Mouse (Mus musculus) kidney, adult 8-10 months (tissue): ENCODE data around the gene Ier3.

Experiments
- DNase-seq, 2 experiments: peaks; one replicate each; pipeline ENCODE4 v3.0.0; 2022

Gene Ier3

DNA sequence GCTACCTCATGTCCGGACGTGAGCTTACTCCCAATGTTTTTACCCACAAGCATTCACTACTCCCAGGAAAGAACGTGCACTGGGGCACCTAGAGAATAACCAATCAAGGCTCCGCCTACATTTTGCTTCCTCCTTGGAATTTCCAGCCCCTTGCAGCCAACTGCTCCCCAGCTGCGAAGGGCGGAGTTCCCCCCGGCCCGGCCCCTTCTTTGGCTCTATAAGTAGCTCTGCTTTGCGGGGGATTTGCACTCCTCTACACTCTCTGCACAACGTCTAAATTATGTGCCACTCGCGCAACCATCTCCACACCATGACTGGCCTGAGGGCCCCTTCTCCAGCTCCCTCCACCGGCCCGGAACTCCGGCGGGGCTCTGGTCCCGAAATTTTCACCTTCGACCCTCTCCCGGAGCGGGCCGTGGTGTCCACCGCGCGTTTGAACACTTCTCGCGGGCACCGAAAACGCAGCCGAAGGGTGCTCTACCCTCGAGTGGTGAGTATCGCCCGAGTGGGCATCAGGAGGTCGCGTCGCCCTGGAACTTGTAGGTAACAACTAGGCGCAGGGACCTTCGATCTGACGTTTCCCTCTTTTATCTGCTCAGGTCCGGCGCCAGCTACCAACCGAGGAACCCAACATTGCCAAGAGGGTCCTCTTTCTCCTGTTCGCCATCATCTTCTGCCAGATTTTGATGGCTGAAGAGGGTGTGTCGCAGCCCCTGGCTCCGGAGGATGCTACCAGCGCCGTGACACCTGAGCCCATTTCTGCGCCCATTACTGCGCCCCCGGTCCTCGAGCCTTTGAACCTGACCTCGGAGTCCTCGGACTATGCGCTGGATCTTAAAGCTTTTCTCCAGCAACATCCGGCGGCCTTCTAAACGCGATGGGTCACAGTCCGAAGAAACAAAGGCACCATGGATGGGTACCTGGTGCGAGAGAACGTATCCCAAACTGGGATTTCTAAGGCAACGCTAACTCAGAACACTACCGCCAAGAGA lies at the start of gene Ier3:
Gene Ier3, plus strand, starts transcription at position 246 of the 992 bp plus-strand sequence.
- peak; percentile 93 to 95 for DNase-seq

DNA sequence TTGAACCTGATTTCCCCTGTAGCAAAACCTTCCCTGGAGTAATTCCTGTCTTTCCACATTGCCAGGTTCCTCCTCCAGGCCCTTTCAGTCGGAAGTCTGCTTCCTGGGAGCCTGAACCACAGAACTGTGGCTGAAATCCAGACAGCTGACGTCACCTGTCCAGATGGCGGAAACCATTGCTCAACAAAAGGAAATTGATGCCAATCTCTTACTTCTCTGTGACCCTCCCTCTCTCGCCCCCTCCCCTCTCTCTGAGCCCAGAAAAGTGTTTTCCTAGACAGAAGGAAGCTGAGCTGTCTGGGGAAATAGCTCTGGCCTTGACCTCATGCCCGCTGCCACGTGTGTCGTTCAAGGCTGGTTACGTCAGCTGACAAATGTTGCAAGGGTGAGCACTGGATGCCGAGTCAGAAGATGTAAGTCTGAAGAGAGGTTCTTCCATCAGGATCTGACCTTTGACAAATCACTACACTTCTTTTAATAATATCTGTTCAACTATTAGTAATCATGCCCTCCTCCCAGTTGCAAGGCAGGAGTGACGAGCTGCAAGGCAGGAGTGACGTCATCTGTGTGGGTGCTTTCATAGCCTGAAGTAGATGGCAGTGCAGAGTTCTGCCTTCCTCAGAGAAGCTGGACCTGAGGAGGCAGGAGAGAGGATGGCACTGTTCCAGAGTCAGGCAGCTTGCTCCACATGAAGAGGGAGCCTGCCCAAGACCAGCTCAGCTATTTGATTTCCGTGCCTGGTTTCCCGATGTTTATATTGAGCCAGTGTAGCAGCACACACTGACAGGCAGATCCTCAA lies 44.5 kb upstream of the Ier3 start:
- peak; percentile 61 for DNase-seq

DNA sequence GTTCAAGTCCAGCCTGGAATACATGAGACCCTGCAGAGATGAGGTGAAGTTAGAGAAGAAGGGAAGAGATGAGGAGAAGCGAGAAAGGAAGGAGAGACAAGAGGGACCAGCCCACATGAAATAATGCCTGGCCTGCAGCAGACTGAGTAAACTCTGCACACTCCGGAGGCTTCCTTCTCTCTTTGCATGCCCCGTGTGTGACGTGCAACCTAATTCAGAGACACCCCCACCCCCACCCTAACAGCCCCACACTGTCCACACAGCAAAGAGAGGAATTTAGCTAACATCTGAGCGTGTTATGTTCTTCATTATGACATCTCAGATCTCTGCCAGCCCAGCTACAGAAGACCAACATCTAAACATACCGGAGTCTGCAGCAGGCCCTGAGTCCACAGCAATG lies 42.5 kb upstream of the Ier3 start:
- DNase-seq, result no peak

- DNase-seq, result no peak
These were observed 41.8 kb upstream of the Ier3 start for GRCm38 (mm10) chr17:35779466-35780205.

DNA sequence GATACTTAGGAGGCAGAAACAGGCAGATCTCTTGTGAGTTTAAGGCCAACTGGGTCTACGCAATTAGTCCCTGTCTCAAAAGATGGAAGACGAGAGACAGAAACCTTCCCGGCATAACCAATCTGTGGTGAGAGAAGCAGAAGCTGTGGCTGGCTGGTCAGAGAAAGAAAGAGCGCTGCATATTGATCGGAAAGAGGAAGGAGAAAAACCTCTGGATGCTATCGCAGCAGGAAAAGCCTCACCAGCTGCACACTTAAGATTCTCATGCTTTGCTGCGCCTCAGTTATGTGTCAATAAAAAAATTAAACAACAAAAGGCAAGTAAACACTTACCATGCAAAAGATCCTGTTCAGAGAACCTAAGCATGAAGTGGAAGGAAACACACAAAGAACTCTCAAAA lies 41.1 kb upstream of the Ier3 start:
- DNase-seq, result no peak

GRCm38 (mm10) chr17:35782398-35782797 lies 39.1 kb upstream of the Ier3 start:
- no peak for DNase-seq

DNA sequence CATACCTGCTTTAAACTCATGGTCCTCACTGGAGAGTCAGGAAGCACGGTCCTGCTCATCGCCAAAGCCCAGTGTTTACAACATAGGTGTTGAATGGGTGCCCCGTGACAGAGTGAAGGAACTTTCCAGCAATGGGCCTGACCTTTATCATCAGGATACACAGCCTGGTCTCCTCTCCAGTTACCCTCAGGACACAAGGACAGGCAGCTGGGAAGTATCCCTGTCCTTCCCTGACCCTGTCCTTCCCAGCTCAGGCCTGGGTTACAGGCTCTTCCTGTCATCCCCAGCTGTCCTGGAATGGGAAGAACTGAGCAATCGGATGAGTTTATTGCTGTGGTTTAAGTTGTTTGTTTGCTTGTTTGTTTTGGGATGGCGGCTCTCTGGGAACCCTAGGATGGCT lies 38.6 kb upstream of the Ier3 start:
- DNase-seq, result no peak

DNA sequence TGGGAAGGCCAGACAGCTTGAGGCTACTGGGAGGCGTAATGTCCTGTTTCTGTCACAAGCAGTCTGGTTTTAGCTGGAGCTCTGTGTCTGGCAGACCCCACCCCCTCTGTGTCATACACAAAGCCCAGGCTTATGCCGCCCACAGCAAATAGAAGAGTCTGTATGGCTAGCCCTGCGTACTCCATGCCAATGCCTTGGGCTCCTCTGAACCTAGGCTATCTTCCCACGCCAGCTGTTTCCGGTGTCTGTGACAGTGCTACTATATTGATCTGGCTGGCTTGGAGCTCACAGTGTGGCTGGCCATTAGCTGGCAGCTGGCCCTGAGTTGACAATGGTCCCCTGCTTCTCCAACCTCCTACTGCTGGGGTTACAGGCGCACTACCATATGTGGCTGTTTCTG lies 37.5 kb upstream of the Ier3 start:
- no peak for DNase-seq

DNA sequence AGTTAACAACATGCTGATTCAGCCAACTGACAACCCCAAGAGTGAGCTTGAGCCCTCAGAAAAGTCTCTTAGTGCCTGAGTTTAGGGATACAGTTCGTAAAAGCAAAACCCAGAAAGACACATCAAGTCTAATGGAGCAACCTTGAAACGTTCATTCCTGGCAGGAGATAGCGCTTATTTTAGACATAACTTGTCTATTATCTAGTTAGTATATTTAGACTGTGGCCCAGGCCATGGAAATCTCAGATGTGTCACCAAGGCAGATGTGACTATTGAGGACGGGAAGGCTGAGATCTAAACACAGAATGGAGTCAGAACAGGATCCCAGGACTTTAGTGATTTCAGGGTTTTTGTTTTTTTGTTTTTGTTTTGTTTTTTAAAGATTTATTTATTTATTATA lies 36.3 kb upstream of the Ier3 start:
- no peak for DNase-seq

- DNase-seq, result no peak
These were observed 34.0 kb upstream of the Ier3 start for GRCm38 (mm10) chr17:35787493-35787892.

GRCm38 (mm10) chr17:35788025-35788424 lies 33.5 kb upstream of the Ier3 start:
- DNase-seq, result no peak

DNA sequence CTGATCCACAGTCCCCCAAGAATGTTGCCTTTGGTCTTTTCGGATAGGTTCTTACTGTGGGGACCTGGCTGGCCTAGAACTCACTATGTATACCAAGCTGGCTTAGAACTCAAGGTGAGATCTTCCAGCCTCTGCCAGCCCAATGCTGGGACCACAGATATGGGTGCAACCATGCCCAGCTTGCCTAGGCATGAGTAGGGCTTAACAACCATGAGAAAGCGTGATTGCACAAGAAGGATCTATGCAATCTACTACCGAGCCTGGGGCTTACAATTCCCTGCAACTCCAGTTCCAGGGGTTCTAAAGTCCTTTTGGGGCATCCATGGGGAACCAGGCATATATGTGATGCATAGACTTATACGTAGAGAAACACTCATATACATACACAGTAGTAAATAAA lies 30.6 kb upstream of the Ier3 start:
- no peak for DNase-seq

DNA sequence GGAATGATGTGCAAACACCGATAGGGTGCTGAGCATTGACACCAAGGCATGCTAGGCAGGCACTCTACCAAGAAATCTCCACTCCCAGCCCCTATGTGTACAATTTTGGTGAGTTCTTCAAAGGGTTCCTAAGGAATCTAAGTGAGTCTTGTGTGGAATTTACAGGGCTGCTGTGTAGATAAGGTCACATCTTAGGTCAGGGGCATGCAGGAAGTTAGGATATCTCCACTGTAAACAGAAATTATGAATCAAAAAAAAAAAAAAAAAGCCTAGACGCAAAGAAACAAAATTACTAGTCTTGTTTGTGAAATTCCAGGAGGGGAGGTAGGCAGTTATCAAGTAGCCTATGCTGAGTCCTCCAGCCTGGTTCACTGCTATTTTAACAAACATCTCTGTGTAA lies 28.6 kb upstream of the Ier3 start:
- no peak for DNase-seq

GRCm38 (mm10) chr17:35795099-35795498 lies 26.4 kb upstream of the Ier3 start:
- no peak for DNase-seq

DNA sequence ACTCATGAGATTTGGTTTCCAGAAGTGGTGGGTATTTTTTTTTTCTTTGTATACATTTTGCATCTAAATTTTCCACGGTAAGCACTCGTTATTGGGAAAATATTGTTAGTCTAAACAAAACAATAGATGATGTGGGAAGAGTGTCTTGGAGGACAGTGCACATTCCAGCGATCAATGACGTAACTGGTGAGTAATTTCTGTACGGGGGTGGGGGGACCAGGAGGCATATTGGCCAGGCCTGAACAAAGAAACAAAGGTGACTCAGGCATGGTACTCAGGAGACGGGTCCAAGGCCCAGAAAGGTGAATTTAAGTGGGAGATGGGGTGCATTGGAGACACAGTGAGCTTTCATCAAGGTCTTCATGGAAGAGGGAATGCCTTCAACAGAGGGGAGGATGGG lies 25.8 kb upstream of the Ier3 start:
- no peak for DNase-seq

DNA sequence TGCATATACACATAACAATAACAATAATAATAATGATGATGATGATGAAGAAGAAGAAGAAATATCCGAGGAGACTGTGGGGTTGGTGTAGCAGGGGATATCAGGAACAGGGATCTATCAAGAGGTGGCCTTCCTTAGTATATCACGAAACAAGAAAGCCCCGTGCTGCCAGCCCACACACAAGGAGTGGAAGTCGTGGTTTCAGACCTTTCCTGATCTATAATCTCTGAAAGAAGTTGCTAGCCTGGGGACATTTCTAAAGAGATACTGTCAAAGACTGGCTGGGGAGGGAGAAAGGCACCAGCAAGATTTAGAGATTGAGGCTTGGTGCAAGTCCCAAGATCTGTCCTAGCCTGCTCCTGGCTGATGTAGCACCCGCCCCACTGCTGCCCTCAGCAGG lies 24.6 kb upstream of the Ier3 start:
- DNase-seq, result no peak

DNA sequence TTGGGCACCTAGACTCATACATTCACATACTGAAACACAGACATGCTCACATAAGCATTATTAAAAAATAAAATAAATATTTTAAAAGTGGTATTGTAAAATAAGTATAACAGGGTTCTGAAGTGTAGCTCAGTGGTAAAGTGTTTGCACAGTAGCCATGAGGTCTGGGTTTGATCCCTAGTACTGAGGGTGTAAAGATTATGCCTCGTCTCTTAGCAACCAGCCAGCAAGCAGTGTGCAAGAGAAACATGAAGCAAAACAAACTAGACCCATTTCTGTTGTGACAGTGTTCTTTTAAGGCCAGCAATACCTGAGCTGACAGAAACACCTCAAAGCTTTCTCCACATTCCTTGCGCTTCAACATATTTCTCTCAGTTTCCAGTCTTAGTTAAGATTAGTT lies 20.6 kb upstream of the Ier3 start:
- no peak for DNase-seq

- DNase-seq, result peak in 1 of 2 experiments; percentile 11
These were observed 18.5 kb upstream of the Ier3 start for GRCm38 (mm10) chr17:35803020-35803419.

DNA sequence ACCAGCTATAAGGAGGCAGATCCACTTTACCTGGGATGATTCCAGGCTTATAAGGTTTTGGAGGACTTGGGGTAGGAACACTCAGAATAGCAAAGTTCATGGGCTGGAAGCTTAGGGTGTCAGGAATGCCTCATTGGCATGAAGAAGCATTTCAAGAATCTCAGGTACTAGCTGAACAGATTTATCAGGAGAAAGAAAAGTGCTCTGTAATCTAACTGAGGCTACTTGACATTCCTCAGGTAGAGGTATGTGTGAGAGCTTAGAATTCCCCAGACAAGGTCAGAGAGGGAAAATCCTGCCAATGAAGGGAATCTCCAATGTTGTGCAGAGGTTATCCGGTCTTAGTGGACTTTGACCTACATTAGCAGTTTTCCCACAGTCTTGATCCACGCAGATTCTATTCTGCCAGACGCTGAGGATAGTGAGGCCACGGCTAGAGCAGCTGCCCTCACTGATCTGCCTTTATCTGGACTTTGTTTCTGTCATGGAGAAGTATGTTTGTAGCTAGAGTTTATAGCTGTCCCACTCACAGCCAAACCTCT lies 17.6 kb upstream of the Ier3 start:
- DNase-seq, result peak in 1 of 2 experiments; percentile 19

- DNase-seq, result peak; percentile 49 to 80
These were observed 13.4 kb upstream of the Ier3 start for GRCm38 (mm10) chr17:35808073-35808472.

DNA sequence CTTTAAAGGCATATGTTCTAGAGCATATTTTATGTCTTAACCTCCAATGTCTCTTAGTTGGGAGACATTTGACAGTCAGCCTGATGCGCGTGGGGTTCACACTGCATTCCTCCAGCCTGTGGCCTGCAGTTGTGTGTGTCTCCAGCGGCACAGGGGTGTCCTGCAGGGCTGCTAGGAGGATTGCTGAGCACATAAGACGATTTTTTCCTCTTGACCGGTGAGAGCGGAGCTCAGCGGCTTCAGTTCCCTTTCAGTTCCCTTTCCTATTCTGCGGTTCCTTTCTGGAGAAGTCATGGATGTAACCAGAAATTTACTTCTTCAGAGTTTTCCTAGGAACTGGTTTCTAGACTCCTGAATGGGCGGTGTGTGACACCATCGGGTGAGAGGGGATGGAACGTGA lies 12.1 kb upstream of the Ier3 start:
- no peak for DNase-seq

- no peak for DNase-seq
These were observed 10.4 kb upstream of the Ier3 start for GRCm38 (mm10) chr17:35810900-35811648.
